Mouse (Mus musculus) bone marrow macrophage, adult 2 months (primary cell): ENCODE results near the gene Spata9.

ENCODE experiments used
- CTCF ChIP-seq: IDR thresholded peaks from 2 replicates; pipeline ENCODE4 v1.5.1; 2012; ENCODE audit warnings: low read depth, mild to moderate bottlenecking, low read length, moderate library complexity
- POLR2A ChIP-seq: IDR thresholded peaks from 2 replicates; pipeline ENCODE4 v1.6.1; 2012; ENCODE audit warnings: mild to moderate bottlenecking, low read depth, low read length, borderline replicate concordance

- TF ChIP-seq POLR2A (no peak), CTCF (no peak)
These were observed 23.5 kb upstream of the Spata9 start, which contains the start of gene Rhobtb3 for GRCm38 (mm10) chr13:75943189-75944043.
